In genomic region chr5:122524244-122524643, GRCm38 (mm10) we compare ENCODE assay signal across 14 mouse cellular contexts. TPM values are rescaled to one million over a fixed set of nuclear protein-coding genes. Genes with fewer than 3 reads are reported as not detected.
DNase-seq lines count a peak whose midpoint lies in the region; ATAC-seq and TF ChIP-seq lines count a peak whose summit lies in the region.
"Had no signal": no experiment of that assay in that cellular context is flagged by ENCODE, and none has a peak within 500 bp of the region (broad histone marks: within the 10 kb centered on the region; RNA-seq: fewer than 3 reads in every experiment).

No protein-coding gene starts in this region.

- no peak for DNase-seq in gastrocnemius, adult 2 months
- no peak for DNase-seq in gastrocnemius, postnatal 14 days
- DNase-seq in ZHBTc4 (ENCODE audit: low read depth, low spot score), result peak; percentile 53
- DNase-seq in cerebellum, adult 8-10 months, result no peak
- DNase-seq in layer of hippocampus, adult 9-11 months, result no peak
- DNase-seq in gastrocnemius, adult 18-20 months (ENCODE audit: low spot score), result no peak
- DNase-seq: B cell, adult 2 months; cerebellum, postnatal 36 days had no signal

- peak overlapping the region; percentile 82; the same call in 1 of the 2 replicates for H3K27ac ChIP-seq in gastrocnemius, adult 2 months
- H3K27ac ChIP-seq in heart, embryonic 11.5 days (ENCODE audit: low read depth, low read length), result peak overlapping the region; percentile 62
- H3K27ac ChIP-seq in kidney, embryonic 16.5 days (ENCODE audit: low read length), result peak overlapping the region; percentile 82
- H3K27ac ChIP-seq: forebrain, embryonic 12.5 days; limb, embryonic 13.5 days had no signal

- H3K9ac ChIP-seq in heart, embryonic 11.5 days (ENCODE audit: low read depth, low read length), result no peak overlapping the region
- H3K9ac ChIP-seq in kidney, embryonic 16.5 days (replicated peaks; ENCODE audit: low read length), result 0 out of 2 replicates have a peak overlapping the region, but pooled peaks have one; percentile 35
- H3K9ac ChIP-seq: forebrain, embryonic 12.5 days; limb, embryonic 13.5 days; lung, embryonic 15.5 days had no signal

- no peak for TF ChIP-seq CTCF in gastrocnemius, adult 2 months (IDR thresholded peaks at IDR 0.05)

- H3K27me3 ChIP-seq in heart, embryonic 11.5 days (ENCODE audit: control insufficient read depth, insufficient read depth, low read length), result no peaks in the 10 kb centered on the region
- H3K27me3 ChIP-seq in kidney, embryonic 16.5 days (ENCODE audit: insufficient read depth, low read length), result no peaks in the 10 kb centered on the region
- H3K27me3 ChIP-seq: forebrain, embryonic 12.5 days; limb, embryonic 13.5 days; lung, embryonic 15.5 days had no signal

- no peak for ATAC-seq in heart, embryonic 11.5 days (replicated peaks; ENCODE audit: insufficient number of reproducible peaks, low FRiP score, low TSS enrichment)
- no peak for ATAC-seq in kidney, embryonic 16.5 days (ENCODE audit: low FRiP score, low TSS enrichment)

- no peaks in the 10 kb centered on the region for H3K36me3 ChIP-seq in heart, embryonic 11.5 days (ENCODE audit: control insufficient read depth, insufficient read depth, low read length)
- H3K36me3 ChIP-seq in kidney, embryonic 16.5 days (ENCODE audit: insufficient read depth, low read length), result no peaks in the 10 kb centered on the region
- H3K36me3 ChIP-seq: forebrain, embryonic 12.5 days; G1E; limb, embryonic 13.5 days; lung, embryonic 15.5 days had no signal

- no peaks in the 10 kb centered on the region for H3K9me3 ChIP-seq in heart, embryonic 11.5 days (replicated peaks; ENCODE audit: control insufficient read depth, low read length)
- H3K9me3 ChIP-seq in kidney, embryonic 16.5 days (ENCODE audit: low read length), result no peaks in the 10 kb centered on the region
- H3K9me3 ChIP-seq: forebrain, embryonic 12.5 days; G1E; limb, embryonic 13.5 days; lung, embryonic 15.5 days had no signal

- H3K4me3 ChIP-seq in gastrocnemius, adult 2 months, result no peak overlapping the region
- H3K4me3 ChIP-seq in heart, embryonic 11.5 days (ENCODE audit: low read depth, low read length), result no peak overlapping the region
- no peak overlapping the region for H3K4me3 ChIP-seq in kidney, embryonic 16.5 days (ENCODE audit: low read length)
- H3K4me3 ChIP-seq: forebrain, embryonic 12.5 days; limb, embryonic 13.5 days; lung, embryonic 15.5 days had no signal

- WGBS in heart, embryonic 11.5 days (ENCODE audit: insufficient replicate concordance), result 69% methylated on average over 3 of the region's 3 CpGs
- 76% methylated on average over 3 of the region's 3 CpGs for WGBS in kidney, embryonic 16.5 days

- peaks cover 57% of the 10 kb centered on the region for H3K4me1 ChIP-seq in heart, embryonic 11.5 days (ENCODE audit: control insufficient read depth, insufficient read depth, low read length)
- peaks cover 42% of the 10 kb centered on the region for H3K4me1 ChIP-seq in kidney, embryonic 16.5 days (ENCODE audit: insufficient read depth, low read length)

- no peak overlapping the region for H3K4me2 ChIP-seq in heart, embryonic 11.5 days
- H3K4me2 ChIP-seq in kidney, embryonic 16.5 days (replicated peaks; ENCODE audit: low read depth, low read length), result no peak overlapping the region
- H3K4me2 ChIP-seq: forebrain, embryonic 12.5 days; limb, embryonic 13.5 days; lung, embryonic 15.5 days had no signal

- intact Hi-C loops in gastrocnemius, adult 2 months (cut with DNase I), result no loop called here
- intact Hi-C loops in gastrocnemius, postnatal 14 days (cut with DNase I; ENCODE audit: low total_unique reads), result no loop called here

RNA-seq across cellular contexts. Expression of gene Atp2a2, which starts 22.2 kb away (rescaled TPM):
- 100 to 1,000 TPM; 387 to 963 TPM for total RNA-seq in gastrocnemius, adult 2 months (2021)
- 100 to 1,000 TPM; 213 to 317 TPM for total RNA-seq in gastrocnemius, postnatal 14 days (2021)
- 255 and 272 TPM in 2 replicates for polyA plus RNA-seq in heart, embryonic 11.5 days (2014; fragmentation: Nextera tagmentation; extraction: Ambion mirVana)
- polyA plus RNA-seq in kidney, embryonic 16.5 days (2015; fragmentation: Nextera tagmentation; extraction: Ambion mirVana), result 33.6 and 35.0 TPM in 2 replicates
- 100 to 1,000 TPM; 447 to 563 TPM for total RNA-seq in gastrocnemius, adult 18-20 months (2021)
